Mouse (Mus musculus) CH12.LX (cell line): ENCODE results near the gene Ceacam10.

Source experiments
- CHD2 ChIP-seq: IDR thresholded peaks from 2 replicates; pipeline ENCODE4 v1.6.1; 2011; ENCODE audit warnings: low read length, improper control_type of control experiment
- CTCF ChIP-seq, 2 experiments: IDR thresholded peaks in 1 of 2; conservative IDR thresholded peaks in 1 of 2; 2 replicates each; pipeline ENCODE4 v1.5.1; 2011 to 2012; ENCODE audit warnings: low read depth in 2 of 2, low read length in 2 of 2, improper control_type of control experiment in 1 of 2, inconsistent platforms in 1 of 2, mild to moderate bottlenecking in 1 of 2, moderate library complexity in 1 of 2
- ELF1 ChIP-seq: IDR thresholded peaks from 2 replicates; pipeline ENCODE4 v1.6.1; 2014; ENCODE audit warnings: low read depth, mild to moderate bottlenecking, inconsistent platforms, low read length, improper control_type of control experiment
- ETS1 ChIP-seq: conservative IDR thresholded peaks from 2 replicates; pipeline ENCODE4 v1.6.1; 2012; ENCODE audit warnings: low read depth, mild to moderate bottlenecking, inconsistent platforms, low read length, improper control_type of control experiment, moderate library complexity
- HCFC1 ChIP-seq: IDR thresholded peaks from 2 replicates; pipeline ENCODE4 v1.6.1; 2012; ENCODE audit warnings: low read depth, mild to moderate bottlenecking, inconsistent platforms, low read length, improper control_type of control experiment
- KAT2A ChIP-seq: IDR thresholded peaks from 2 replicates; pipeline ENCODE4 v1.6.1; 2012; ENCODE audit warnings: low read length, improper control_type of control experiment, inconsistent platforms; ENCODE audit not compliant: insufficient replicate concordance
- MAFK ChIP-seq: IDR thresholded peaks from 2 replicates; pipeline ENCODE4 v1.6.1; 2011; ENCODE audit warnings: low read length, improper control_type of control experiment; ENCODE audit not compliant: insufficient replicate concordance
- MAZ ChIP-seq: IDR thresholded peaks from 2 replicates; pipeline ENCODE4 v1.6.1; 2012; ENCODE audit warnings: low read depth, mild to moderate bottlenecking, inconsistent platforms, low read length, improper control_type of control experiment, moderate library complexity
- POLR2A ChIP-seq: IDR thresholded peaks from 2 replicates; pipeline ENCODE4 v1.6.1; 2011; ENCODE audit warnings: low read depth, mild to moderate bottlenecking, improper control_type of control experiment, low read length
- SIN3A ChIP-seq: IDR thresholded peaks from 2 replicates; pipeline ENCODE4 v1.6.1; 2012; ENCODE audit warnings: low read length, improper control_type of control experiment, inconsistent platforms
- USF1 ChIP-seq: IDR thresholded peaks from 2 replicates; pipeline ENCODE4 v1.6.1; 2014; ENCODE audit warnings: low read depth, mild to moderate bottlenecking, inconsistent platforms, low read length, improper control_type of control experiment
- ZC3H11A ChIP-seq: IDR thresholded peaks from 2 replicates; pipeline ENCODE4 v1.6.1; 2012; ENCODE audit warnings: low read depth, mild to moderate bottlenecking, inconsistent platforms, low read length, improper control_type of control experiment
- ZKSCAN1 ChIP-seq: IDR thresholded peaks from 2 replicates; pipeline ENCODE4 v1.6.1; 2012; ENCODE audit warnings: low read depth, inconsistent platforms, low read length, improper control_type of control experiment, borderline replicate concordance
- ZMIZ1 ChIP-seq: IDR thresholded peaks from 2 replicates; pipeline ENCODE4 v1.6.1; 2012; ENCODE audit warnings: low read depth, mild to moderate bottlenecking, inconsistent platforms, low read length, improper control_type of control experiment

DNA sequence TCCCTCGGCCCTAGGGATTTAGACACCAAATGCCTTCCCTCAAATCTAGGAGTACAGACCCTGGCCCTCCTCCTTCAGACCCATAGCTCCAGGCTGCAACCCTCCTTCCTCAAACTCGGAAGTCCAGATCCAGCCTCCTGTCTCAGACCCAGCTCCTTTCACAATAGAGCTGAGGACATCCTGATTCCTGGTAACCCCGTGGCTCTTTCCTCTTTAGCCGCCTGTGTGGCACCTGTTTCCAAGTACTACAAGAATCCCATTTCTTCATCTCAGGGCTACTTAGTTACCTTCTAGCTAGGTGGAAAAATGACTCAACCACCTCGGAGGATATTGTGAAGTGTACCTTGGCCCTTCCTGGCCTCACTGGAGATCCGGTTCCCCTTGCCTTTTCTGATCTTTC, 15.8 kb upstream of the Ceacam10 start:
- TF ChIP-seq MAZ (no peak), USF1 (no peak), KAT2A (no peak), ETS1 (no peak), SIN3A (no peak), ELF1 (no peak), HCFC1 (no peak), CHD2 (no peak), ZMIZ1 (no peak), CTCF (conservative IDR thresholded peaks at IDR 0.05 in 1 of 2, IDR thresholded peaks at IDR 0.05 in 1 of 2; ENCODE audit: low read depth in 2 of 2, low read length in 2 of 2) (no peak), ZC3H11A (no peak), MAFK (no peak), ZKSCAN1 (no peak), POLR2A (no peak)
